Mouse (Mus musculus): Measurements from ENCODE around the gene Tspan33.
A peak's percentile ranks its signal among the peaks of the same experiment; 100 is the strongest.
"Not testable (repeated sequence)": the region's sequence is repeated elsewhere in the genome, so short reads cannot be mapped to it uniquely, and the experiment has no call there.

Gene Tspan33

GRCm38 (mm10) chr6:29693953-29694352 is at the start of gene Tspan33:
Gene Tspan33 (plus strand): TSS chr6:29694222.
- peak; percentile 97 for ATAC-seq (ENCODE audit: low TSS enrichment)

- ATAC-seq (ENCODE audit: low TSS enrichment) = peak; percentile 85
Measured at GRCm38 (mm10) chr6:29649494-29650169, 44.4 kb upstream of the Tspan33 start.

GRCm38 (mm10) chr6:29650170-29650549 is 43.9 kb upstream of the Tspan33 start:
- no peak for ATAC-seq (ENCODE audit: low TSS enrichment)

- ATAC-seq (ENCODE audit: low TSS enrichment) = no peak
Measured at GRCm38 (mm10) chr6:29653271-29653670, 40.8 kb upstream of the Tspan33 start.

GRCm38 (mm10) chr6:29658626-29659475 is 35.2 kb upstream of the Tspan33 start:
- ATAC-seq (ENCODE audit: low TSS enrichment) = no peak

GRCm38 (mm10) chr6:29659964-29660363 is 34.1 kb upstream of the Tspan33 start:
- no peak for ATAC-seq (ENCODE audit: low TSS enrichment)

GRCm38 (mm10) chr6:29660662-29661307 is 33.2 kb upstream of the Tspan33 start:
- ATAC-seq (ENCODE audit: low TSS enrichment) = no peak

- ATAC-seq (ENCODE audit: low TSS enrichment) = no peak
Measured at GRCm38 (mm10) chr6:29667266-29667665, 26.8 kb upstream of the Tspan33 start.

GRCm38 (mm10) chr6:29671741-29672140 is 22.3 kb upstream of the Tspan33 start:
- no peak for ATAC-seq (ENCODE audit: low TSS enrichment)

GRCm38 (mm10) chr6:29672563-29673411 is 21.2 kb upstream of the Tspan33 start:
- peak; percentile 94 for ATAC-seq (ENCODE audit: low TSS enrichment)

- ATAC-seq (ENCODE audit: low TSS enrichment) = no peak
Measured at GRCm38 (mm10) chr6:29673739-29674138, 20.3 kb upstream of the Tspan33 start.

GRCm38 (mm10) chr6:29679947-29680550 is 14.0 kb upstream of the Tspan33 start:
- ATAC-seq (ENCODE audit: low TSS enrichment) = not testable (repeated sequence)

- no peak for ATAC-seq (ENCODE audit: low TSS enrichment)
Measured at GRCm38 (mm10) chr6:29681853-29682252, 12.2 kb upstream of the Tspan33 start.

GRCm38 (mm10) chr6:29684686-29685085 is 9.3 kb upstream of the Tspan33 start:
- ATAC-seq (ENCODE audit: low TSS enrichment) = no peak

GRCm38 (mm10) chr6:29685952-29686351 is 8.1 kb upstream of the Tspan33 start:
- ATAC-seq (ENCODE audit: low TSS enrichment) = peak; percentile 76

- peak; percentile 60; the same call in 1 of the 2 replicates for ATAC-seq (ENCODE audit: low TSS enrichment)
Measured at GRCm38 (mm10) chr6:29689458-29689857, 4.6 kb upstream of the Tspan33 start.

GRCm38 (mm10) chr6:29694375-29695289 is 610 bp downstream of the Tspan33 start:
- ATAC-seq (ENCODE audit: low TSS enrichment) = peak; percentile 6; the same call in 1 of the 2 replicates

GRCm38 (mm10) chr6:29695290-29695674 is 1.3 kb downstream of the Tspan33 start:
- no peak for ATAC-seq (ENCODE audit: low TSS enrichment)

GRCm38 (mm10) chr6:29695975-29696374 is 2.0 kb downstream of the Tspan33 start:
- ATAC-seq (ENCODE audit: low TSS enrichment) = no peak

GRCm38 (mm10) chr6:29697139-29697538 is 3.1 kb downstream of the Tspan33 start:
- no peak for ATAC-seq (ENCODE audit: low TSS enrichment)

All from frontal cortex, adult (tissue).